Mouse (Mus musculus): ENCODE measurements around the gene Upb1. TPM values are rescaled to one million over a fixed set of nuclear protein-coding genes. Genes with fewer than 3 reads are reported as not detected.
A peak's percentile ranks its signal among the peaks of the same experiment; 100 is the strongest.

Gene Upb1
- polyA plus RNA-seq, 1 experiment from 2014 or later, result 4.3 TPM

DNA sequence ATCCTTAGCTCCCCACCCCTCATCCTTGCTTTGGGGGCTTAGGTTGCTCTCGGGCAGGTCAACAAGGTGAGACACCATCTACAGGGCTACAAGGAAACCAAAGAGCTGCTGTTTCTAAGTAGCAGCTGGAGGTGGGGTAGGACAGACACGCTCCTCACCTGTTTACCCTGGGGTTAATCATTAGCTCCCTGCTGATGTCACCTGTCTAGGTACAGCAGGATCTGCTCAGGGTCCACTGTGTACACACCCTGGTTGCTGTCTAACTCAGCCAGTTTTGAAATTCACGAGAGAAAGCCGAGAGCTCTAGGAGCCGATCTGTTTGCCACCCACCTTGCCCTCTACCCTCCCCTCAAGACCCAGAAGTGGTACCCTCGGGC lies 28.1 kb downstream of the Upb1 start:
- Histone ChIP-seq H3K9me3 (no peaks in the 10 kb centered on the region), H3K27me3 (replicated peaks) (no peaks in the 10 kb centered on the region), H3K4me3 (replicated peaks) (no peak overlapping the region), H3K36me3 (no peaks in the 10 kb centered on the region), H3K27ac (peak overlapping the region; percentile 61; the same call in 1 of the 2 replicates), H3K9ac (no peak overlapping the region), H3K4me2 (peak overlapping the region; percentile 43), H3K4me1 (no peaks in the 10 kb centered on the region)
- ATAC-seq (ENCODE audit: insufficient read depth, low FRiP score, low read depth), result peak; percentile 98
- 69% methylated on average over 6 of the region's 6 CpGs for WGBS

- Histone ChIP-seq H3K4me1 (no peaks in the 10 kb centered on the region), H3K27ac (peak overlapping the region; percentile 61; the same call in 1 of the 2 replicates), H3K9me3 (no peaks in the 10 kb centered on the region), H3K4me2 (peak overlapping the region; percentile 43), H3K27me3 (replicated peaks) (no peaks in the 10 kb centered on the region), H3K4me3 (replicated peaks) (no peak overlapping the region), H3K9ac (no peak overlapping the region), H3K36me3 (no peaks in the 10 kb centered on the region)
- ATAC-seq (ENCODE audit: insufficient read depth, low FRiP score, low read depth), result 0 out of 2 replicates have a peak, but pooled peaks have one; percentile 9
- 68% methylated on average over 7 of the region's 7 CpGs for WGBS
Measured at GRCm38 (mm10) chr10:75429522-75430146, 28.7 kb downstream of the Upb1 start.

DNA sequence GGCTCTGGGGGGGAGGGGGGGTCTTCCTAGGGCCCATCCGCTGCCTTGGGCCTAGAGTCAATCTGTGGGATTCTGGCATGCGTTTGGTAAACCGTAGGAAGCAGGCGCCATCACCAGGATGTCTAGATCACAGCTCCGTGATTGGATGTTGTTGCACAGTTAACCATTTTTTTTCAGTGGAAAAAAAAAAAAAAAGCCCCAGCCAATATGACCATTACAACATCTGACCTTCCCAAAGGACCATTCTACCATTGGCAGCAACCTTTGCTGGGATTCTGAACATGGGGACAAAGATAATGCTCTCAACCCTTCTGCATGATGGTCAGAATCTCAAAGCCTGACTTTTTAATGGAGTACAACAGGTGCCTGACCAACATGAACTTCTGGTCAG lies 29.2 kb downstream of the Upb1 start:
- no peak for ATAC-seq (ENCODE audit: insufficient read depth, low FRiP score, low read depth)
- H3K9me3 ChIP-seq, result no peaks in the 10 kb centered on the region
- H3K36me3 ChIP-seq, result no peaks in the 10 kb centered on the region
- 92% methylated on average over 5 of the region's 5 CpGs for WGBS
- no peaks in the 10 kb centered on the region for H3K27me3 ChIP-seq (replicated peaks)
- H3K27ac ChIP-seq, result no peak overlapping the region
- H3K9ac ChIP-seq, result no peak overlapping the region
- no peaks in the 10 kb centered on the region for H3K4me1 ChIP-seq
- H3K4me2 ChIP-seq, result no peak overlapping the region
- no peak overlapping the region for H3K4me3 ChIP-seq (replicated peaks)

DNA sequence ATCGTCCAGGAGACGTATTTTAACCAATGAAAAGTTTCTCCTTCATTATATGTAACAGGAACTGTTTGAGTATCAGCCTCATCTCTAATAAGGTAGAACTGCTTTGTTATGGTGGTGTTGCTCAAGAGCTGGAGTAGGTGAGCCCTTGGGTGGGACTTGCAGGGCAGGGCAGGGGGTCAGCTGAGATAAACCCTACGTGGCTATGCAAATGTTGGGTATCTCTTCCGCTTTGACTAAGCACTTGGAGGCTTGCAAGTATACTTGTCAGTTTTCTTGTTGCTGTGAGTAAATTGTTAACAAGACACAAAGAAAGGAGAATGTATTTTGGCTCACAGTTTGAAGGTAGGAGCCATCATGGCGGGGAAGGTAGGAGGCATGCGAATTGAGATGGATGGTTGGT lies 29.7 kb downstream of the Upb1 start:
- WGBS, result 90% methylated on average over 6 of the region's 6 CpGs
- no peaks in the 10 kb centered on the region for H3K27me3 ChIP-seq (replicated peaks)
- no peaks in the 10 kb centered on the region for H3K9me3 ChIP-seq
- H3K4me3 ChIP-seq (replicated peaks), result no peak overlapping the region
- no peak overlapping the region for H3K4me2 ChIP-seq
- ATAC-seq (ENCODE audit: insufficient read depth, low FRiP score, low read depth), result no peak
- H3K4me1 ChIP-seq, result no peaks in the 10 kb centered on the region
- H3K9ac ChIP-seq, result no peak overlapping the region
- H3K27ac ChIP-seq, result no peak overlapping the region
- no peaks in the 10 kb centered on the region for H3K36me3 ChIP-seq

DNA sequence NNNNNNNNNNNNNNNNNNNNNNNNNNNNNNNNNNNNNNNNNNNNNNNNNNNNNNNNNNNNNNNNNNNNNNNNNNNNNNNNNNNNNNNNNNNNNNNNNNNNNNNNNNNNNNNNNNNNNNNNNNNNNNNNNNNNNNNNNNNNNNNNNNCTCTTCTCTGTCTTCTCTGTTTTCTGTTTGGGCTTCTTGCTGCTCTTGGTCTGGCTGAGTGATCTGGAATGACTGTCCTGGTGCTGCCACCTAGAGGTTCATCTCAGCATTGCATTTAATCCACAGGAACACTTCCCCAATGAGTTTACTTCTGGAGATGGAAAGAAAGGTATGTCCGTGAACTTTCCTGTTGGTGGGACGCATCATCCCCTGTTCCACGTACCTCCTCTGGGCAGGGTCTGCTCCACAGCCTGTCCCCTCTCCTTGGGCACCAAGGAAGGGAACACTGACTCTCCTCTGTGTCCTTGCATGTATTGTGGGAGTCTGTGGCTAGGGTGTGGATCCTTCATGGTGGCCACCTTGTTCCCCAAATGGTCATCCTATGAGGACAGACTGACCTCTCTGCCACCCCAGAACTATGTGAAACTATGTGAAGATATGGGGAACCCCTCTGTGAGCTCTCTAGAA lies 35.8 kb downstream of the Upb1 start:
- WGBS, result 4% methylated on average over 3 of the region's 3 CpGs
- ATAC-seq (ENCODE audit: insufficient read depth, low FRiP score, low read depth), result no peak
- H3K4me2 ChIP-seq, result no peak overlapping the region

DNA sequence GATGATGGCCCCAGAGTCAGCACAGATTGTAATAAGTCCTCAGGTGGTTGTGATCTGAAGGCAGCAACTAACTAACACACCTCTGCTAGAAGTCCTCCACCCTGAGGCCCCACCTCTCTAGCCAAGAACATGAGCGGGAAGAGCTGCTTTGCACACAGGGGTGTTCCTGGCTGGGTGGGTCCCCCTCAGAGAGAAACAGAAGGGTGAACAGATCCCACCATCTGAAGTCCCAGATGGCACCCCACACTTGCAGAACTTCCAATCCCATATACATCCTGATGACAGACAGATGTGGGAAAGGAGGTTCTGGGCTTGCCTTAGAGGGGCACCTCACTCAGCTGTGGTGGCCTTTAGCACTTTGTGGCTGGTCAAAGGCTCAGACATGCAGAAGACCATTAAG lies 36.4 kb downstream of the Upb1 start:
- Histone ChIP-seq H3K27me3 (replicated peaks) (no peaks in the 10 kb centered on the region), H3K9ac (no peak overlapping the region), H3K36me3 (no peaks in the 10 kb centered on the region), H3K4me2 (no peak overlapping the region), H3K4me3 (replicated peaks) (no peak overlapping the region), H3K27ac (no peak overlapping the region), H3K9me3 (no peaks in the 10 kb centered on the region), H3K4me1 (peaks cover 6% of the 10 kb centered on the region; the same call in 1 of the 2 replicates)
- WGBS, result 96% methylated on average over 1 of the region's 1 CpGs
- no peak for ATAC-seq (ENCODE audit: insufficient read depth, low FRiP score, low read depth)

More for the DNA sequence above, 35.8 kb downstream of the Upb1 start:
- Histone ChIP-seq H3K27ac (no peak overlapping the region), H3K36me3 (no peaks in the 10 kb centered on the region), H3K9ac (no peak overlapping the region), H3K4me3 (replicated peaks) (no peak overlapping the region), H3K9me3 (no peaks in the 10 kb centered on the region), H3K27me3 (replicated peaks) (no peaks in the 10 kb centered on the region), H3K4me1 (0 out of 2 replicates have a peak, but pooled peaks cover 2% of the 10 kb centered on the region)

DNA sequence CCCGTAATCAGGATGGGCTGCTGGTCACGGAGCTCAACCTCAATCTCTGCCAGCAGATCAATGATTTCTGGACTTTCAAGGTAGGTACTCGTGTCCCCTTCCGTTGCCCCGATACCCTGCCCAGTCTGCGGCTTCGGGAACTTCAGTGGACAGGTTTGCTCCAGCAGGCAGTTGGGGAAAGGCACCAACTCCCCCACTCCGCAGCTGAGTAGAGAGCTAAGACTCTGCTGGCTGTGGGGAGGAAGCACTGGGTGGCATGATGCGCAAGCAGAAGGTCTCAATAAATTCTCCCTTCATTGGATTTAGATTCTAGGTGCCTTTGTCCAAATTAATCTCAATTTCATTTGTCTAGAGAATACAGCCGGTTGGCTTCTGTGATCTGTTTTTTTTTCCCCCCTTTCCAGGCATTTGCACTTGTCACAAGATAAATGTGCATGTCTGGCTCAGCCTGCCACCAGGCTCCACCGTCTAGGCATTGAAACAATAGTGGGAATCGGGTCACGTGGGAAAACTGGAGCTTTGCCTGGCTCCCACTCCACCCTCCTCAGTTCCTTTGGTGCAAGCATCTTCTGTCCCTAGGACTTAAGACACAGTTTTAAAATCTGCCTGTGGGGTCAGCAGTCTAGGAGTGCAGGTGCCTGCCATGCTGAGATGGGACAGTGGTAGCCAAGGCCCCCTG lies 37.4 kb downstream of the Upb1 start:
- WGBS, result 55% methylated on average over 13 of the region's 13 CpGs
- Histone ChIP-seq H3K27me3 (replicated peaks) (no peaks in the 10 kb centered on the region), H3K4me1 (peaks cover 6% of the 10 kb centered on the region; the same call in 1 of the 2 replicates), H3K27ac (no peak overlapping the region), H3K36me3 (no peaks in the 10 kb centered on the region), H3K9ac (no peak overlapping the region), H3K9me3 (no peaks in the 10 kb centered on the region), H3K4me2 (no peak overlapping the region), H3K4me3 (replicated peaks) (no peak overlapping the region)
- no peak for ATAC-seq (ENCODE audit: insufficient read depth, low FRiP score, low read depth)

- 41% methylated on average over 7 of the region's 7 CpGs for WGBS
- H3K27ac ChIP-seq, result no peak overlapping the region
Measured at GRCm38 (mm10) chr10:75439211-75439811, 38.4 kb downstream of the Upb1 start.

GRCm38 (mm10) chr10:75440756-75441155 lies 39.8 kb downstream of the Upb1 start:
- H3K27ac ChIP-seq, result no peak overlapping the region
- no peak overlapping the region for H3K4me3 ChIP-seq (replicated peaks)
- WGBS, result 88% methylated on average over 3 of the region's 3 CpGs
- no peaks in the 10 kb centered on the region for H3K36me3 ChIP-seq
- no peaks in the 10 kb centered on the region for H3K9me3 ChIP-seq
- H3K4me2 ChIP-seq, result no peak overlapping the region
- no peaks in the 10 kb centered on the region for H3K27me3 ChIP-seq (replicated peaks)
- peaks cover 10% of the 10 kb centered on the region; the same call in 1 of the 2 replicates for H3K4me1 ChIP-seq
- ATAC-seq (ENCODE audit: insufficient read depth, low FRiP score, low read depth), result no peak
- no peak overlapping the region for H3K9ac ChIP-seq

More at GRCm38 (mm10) chr10:75439211-75439811, 38.4 kb downstream of the Upb1 start:
- ATAC-seq (ENCODE audit: insufficient read depth, low FRiP score, low read depth), result no peak
- Histone ChIP-seq H3K4me1 (peaks cover 10% of the 10 kb centered on the region; the same call in 1 of the 2 replicates), H3K9me3 (no peaks in the 10 kb centered on the region), H3K9ac (no peak overlapping the region), H3K4me2 (no peak overlapping the region), H3K36me3 (no peaks in the 10 kb centered on the region), H3K27me3 (replicated peaks) (no peaks in the 10 kb centered on the region), H3K4me3 (replicated peaks) (no peak overlapping the region)

DNA sequence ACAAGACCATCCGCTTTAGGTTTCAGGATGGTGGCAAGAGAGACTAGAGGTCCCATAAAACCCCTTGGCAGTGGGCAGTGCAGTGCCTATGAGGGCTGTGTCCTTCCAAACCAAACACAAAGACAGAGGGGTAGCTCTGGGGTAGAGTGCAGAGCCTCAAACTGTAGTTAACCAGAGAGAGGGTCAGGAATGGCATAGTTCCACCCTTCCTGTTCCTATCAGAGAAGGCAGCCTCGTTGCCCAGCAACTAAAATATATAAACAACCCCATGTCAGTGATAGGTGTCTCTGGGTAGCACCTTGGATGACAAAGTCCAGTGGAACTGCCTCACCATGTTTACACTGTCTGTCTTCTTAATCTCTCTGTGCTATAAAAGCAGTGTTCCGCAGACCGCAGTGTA lies 40.9 kb downstream of the Upb1 start:
- Histone ChIP-seq H3K9me3 (no peaks in the 10 kb centered on the region), H3K4me3 (replicated peaks) (no peak overlapping the region), H3K27ac (no peak overlapping the region), H3K4me2 (no peak overlapping the region), H3K4me1 (peaks cover 10% of the 10 kb centered on the region; the same call in 1 of the 2 replicates), H3K36me3 (no peaks in the 10 kb centered on the region), H3K27me3 (replicated peaks) (no peaks in the 10 kb centered on the region), H3K9ac (no peak overlapping the region)
- 38% methylated on average over 4 of the region's 4 CpGs for WGBS
- peak; percentile 29; the same call in 1 of the 2 replicates for ATAC-seq (ENCODE audit: insufficient read depth, low FRiP score, low read depth)

- H3K27me3 ChIP-seq (replicated peaks), result no peaks in the 10 kb centered on the region
- ATAC-seq (ENCODE audit: insufficient read depth, low FRiP score, low read depth), result no peak
- no peak overlapping the region for H3K4me2 ChIP-seq
- H3K36me3 ChIP-seq, result no peaks in the 10 kb centered on the region
- H3K4me1 ChIP-seq, result peaks cover 10% of the 10 kb centered on the region; the same call in 1 of the 2 replicates
- H3K9ac ChIP-seq, result no peak overlapping the region
- no peaks in the 10 kb centered on the region for H3K9me3 ChIP-seq
- H3K27ac ChIP-seq, result no peak overlapping the region
- H3K4me3 ChIP-seq (replicated peaks), result no peak overlapping the region
- 78% methylated on average over 4 of the region's 4 CpGs for WGBS
Measured at GRCm38 (mm10) chr10:75443017-75443416, 42.1 kb downstream of the Upb1 start.

Measured in stomach, embryonic 15.5 days (tissue).